Mouse (Mus musculus) intestine, embryonic 16.5 days (tissue): ENCODE results near the gene Nsg1. TPM values are rescaled to one million over a fixed set of nuclear protein-coding genes. Genes with fewer than 3 reads are reported as not detected.

Experiments used
- ATAC-seq: fragments of 200-750 bp; cut with Nextera tagmentation; 2 replicates; pipeline ENCODE4 v1.8.0; 2017; ENCODE audit warnings: moderate TSS enrichment, moderate library complexity
- H3K27ac ChIP-seq: fragments of 300-500 bp; sonication (generic); 2 replicates; pipeline ENCODE4 v1.5.1; 2014; ENCODE audit warnings: mild to moderate bottlenecking, low read length
- H3K27me3 ChIP-seq: fragments of 300-500 bp; sonication (generic); replicated peaks from 2 replicates; pipeline ENCODE4 v1.6.1; 2014; ENCODE audit warnings: low read length, control low read depth, mixed read lengths; ENCODE audit not compliant: control insufficient read depth, insufficient read depth
- H3K36me3 ChIP-seq: fragments of 300-500 bp; sonication (generic); 2 replicates; pipeline ENCODE4 v1.6.1; 2014; ENCODE audit warnings: low read length, control low read depth; ENCODE audit not compliant: control insufficient read depth, insufficient read depth
- H3K4me1 ChIP-seq: fragments of 300-500 bp; sonication (generic); 2 replicates; pipeline ENCODE4 v1.6.1; 2014; ENCODE audit warnings: low read length, control low read depth, mixed read lengths; ENCODE audit not compliant: control insufficient read depth, insufficient read depth
- H3K4me2 ChIP-seq: fragments of 300-500 bp; sonication (generic); 2 replicates; pipeline ENCODE4 v1.6.1; 2014; ENCODE audit warnings: low read depth, low read length, control low read depth
- H3K4me3 ChIP-seq: fragments of 300-500 bp; sonication (generic); 2 replicates; pipeline ENCODE4 v1.5.1; 2014; ENCODE audit warnings: mild to moderate bottlenecking, low read length
- H3K9ac ChIP-seq: fragments of 300-500 bp; sonication (generic); 2 replicates; pipeline ENCODE4 v1.6.1; 2014; ENCODE audit warnings: low read depth, low read length
- H3K9me3 ChIP-seq: fragments of 300-500 bp; sonication (generic); 2 replicates; pipeline ENCODE4 v1.6.1; 2016; ENCODE audit warnings: low read length, control low read depth; ENCODE audit not compliant: control insufficient read depth
- WGBS: fragments of 180-500 bp; shearing (Covaris S2); extraction: QIAGEN DNeasy Blood & Tissue Kit; methylation state at CpG from one replicate; pipeline ENCODE4 v1.1.7; 2014; 5-methylcytosine and 5-hydroxymethylcytosine counted together
- polyA plus RNA-seq: library from polyadenylated mRNA; unstranded; fragments of >200 nt; fragmentation: Nextera tagmentation; extraction: Ambion mirVana; gene quantifications from 2 replicates; pipeline ENCODE4 v1.2.1, GENCODE M21; 2015

Nsg1 gene
- polyA plus RNA-seq, 1 experiment from 2014 or later, result 50.3 TPM

DNA sequence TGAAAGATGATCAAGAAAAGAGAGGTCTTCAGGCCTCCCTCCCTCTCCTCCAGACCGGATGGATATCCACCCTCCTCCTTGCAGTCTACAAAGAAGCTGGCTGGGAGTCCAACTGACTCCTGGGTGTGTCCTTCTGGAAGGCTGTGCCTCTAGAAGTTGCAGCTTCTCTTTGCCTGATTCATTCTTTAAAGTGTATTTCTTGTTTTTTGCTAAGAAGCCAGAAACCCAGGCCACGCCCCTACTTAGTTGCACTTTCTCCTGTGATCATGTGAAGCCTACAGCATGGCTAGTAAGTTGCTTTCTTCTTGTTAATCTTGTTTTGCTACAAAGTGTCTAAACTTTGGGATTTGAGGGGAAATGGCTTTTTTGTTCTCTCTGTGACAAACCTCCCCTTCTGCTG is 27.3 kb upstream of the Nsg1 start:
- H3K27ac ChIP-seq, result no peak overlapping the region
- no peaks in the 10 kb centered on the region; the same call in 1 of the 2 replicates for H3K27me3 ChIP-seq
- WGBS, result 79% methylated on average over 2 of the region's 2 CpGs
- no peak for ATAC-seq
- H3K36me3 ChIP-seq, result no peaks in the 10 kb centered on the region
- H3K4me3 ChIP-seq, result no peak overlapping the region
- H3K9ac ChIP-seq, result no peak overlapping the region
- no peaks in the 10 kb centered on the region for H3K9me3 ChIP-seq
- H3K4me1 ChIP-seq, result no peaks in the 10 kb centered on the region
- no peak overlapping the region for H3K4me2 ChIP-seq

DNA sequence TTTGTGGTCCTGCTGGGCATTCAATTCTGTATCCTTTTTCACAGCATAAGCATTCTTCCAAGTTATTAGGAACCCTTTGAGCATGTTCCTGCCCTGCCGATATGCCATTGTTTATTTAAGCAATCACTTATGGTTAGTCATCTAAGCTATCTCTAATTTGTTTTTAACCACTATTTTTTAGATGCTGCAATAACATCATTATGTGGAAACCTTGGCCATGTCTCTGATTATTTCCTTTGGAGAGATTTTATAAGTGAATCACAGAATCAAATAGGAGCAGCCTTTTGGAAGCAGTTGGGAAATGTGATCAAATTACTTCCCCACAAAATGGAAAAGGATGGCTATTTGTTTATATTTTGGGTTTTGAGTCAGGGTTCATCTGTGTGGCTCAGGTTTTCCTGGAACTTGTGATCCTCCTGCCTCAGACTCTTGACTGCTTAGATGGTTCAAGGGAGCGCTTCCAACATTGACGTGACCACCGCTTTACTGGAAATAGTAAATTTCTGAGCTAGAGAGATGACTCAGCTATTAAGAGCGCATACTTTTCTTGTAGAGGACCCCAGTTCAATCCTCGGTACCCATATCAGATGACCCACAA is 25.1 kb upstream of the Nsg1 start:
- H3K27me3 ChIP-seq, result no peaks in the 10 kb centered on the region; the same call in 1 of the 2 replicates
- 78% methylated on average over 6 of the region's 6 CpGs for WGBS
- no peaks in the 10 kb centered on the region for H3K4me1 ChIP-seq
- H3K9ac ChIP-seq, result no peak overlapping the region
- no peak for ATAC-seq
- no peak overlapping the region for H3K27ac ChIP-seq
- H3K9me3 ChIP-seq, result no peaks in the 10 kb centered on the region
- H3K4me3 ChIP-seq, result no peak overlapping the region
- H3K4me2 ChIP-seq, result no peak overlapping the region
- H3K36me3 ChIP-seq, result no peaks in the 10 kb centered on the region

DNA sequence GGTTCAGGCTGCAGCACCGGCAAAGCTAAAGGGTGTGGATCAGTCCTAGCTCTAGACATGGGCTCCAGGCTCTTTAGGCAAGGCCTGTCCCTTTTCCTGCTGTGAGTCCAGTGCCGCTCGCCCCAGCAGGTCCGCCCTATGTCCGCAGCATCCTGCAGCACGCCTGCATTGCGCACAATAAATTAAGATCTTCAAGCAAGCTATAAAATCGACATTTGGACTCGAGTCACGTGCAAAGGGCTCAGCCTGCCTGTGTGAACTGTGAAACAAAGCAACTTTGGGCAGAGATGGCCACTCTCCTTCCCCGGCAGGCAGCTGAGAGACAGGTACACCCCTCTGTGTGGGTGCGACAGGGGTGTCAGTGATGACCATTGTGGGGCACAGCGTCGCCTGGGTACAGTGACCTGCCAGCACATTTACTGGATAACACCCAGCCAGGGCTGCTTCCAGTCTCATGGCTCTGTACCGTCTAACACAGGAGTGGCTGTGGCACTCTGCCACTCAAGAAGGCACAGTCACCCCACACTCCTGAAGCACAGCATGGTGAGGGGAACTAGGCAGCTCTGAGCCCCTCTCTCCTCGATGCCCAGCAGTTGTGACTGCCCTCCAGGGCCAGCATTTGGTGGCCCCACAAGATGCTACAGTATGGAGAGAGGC is 14.7 kb upstream of the Nsg1 start:
- no peaks in the 10 kb centered on the region; the same call in 1 of the 2 replicates for H3K9me3 ChIP-seq
- 82% methylated on average over 16 of the region's 16 CpGs for WGBS
- no peak for ATAC-seq
- H3K36me3 ChIP-seq, result no peaks in the 10 kb centered on the region
- no peak overlapping the region for H3K4me3 ChIP-seq
- no peaks in the 10 kb centered on the region for H3K4me1 ChIP-seq
- H3K27ac ChIP-seq, result no peak overlapping the region
- H3K9ac ChIP-seq, result no peak overlapping the region
- H3K27me3 ChIP-seq, result no peaks in the 10 kb centered on the region; the same call in 1 of the 2 replicates
- no peak overlapping the region for H3K4me2 ChIP-seq

DNA sequence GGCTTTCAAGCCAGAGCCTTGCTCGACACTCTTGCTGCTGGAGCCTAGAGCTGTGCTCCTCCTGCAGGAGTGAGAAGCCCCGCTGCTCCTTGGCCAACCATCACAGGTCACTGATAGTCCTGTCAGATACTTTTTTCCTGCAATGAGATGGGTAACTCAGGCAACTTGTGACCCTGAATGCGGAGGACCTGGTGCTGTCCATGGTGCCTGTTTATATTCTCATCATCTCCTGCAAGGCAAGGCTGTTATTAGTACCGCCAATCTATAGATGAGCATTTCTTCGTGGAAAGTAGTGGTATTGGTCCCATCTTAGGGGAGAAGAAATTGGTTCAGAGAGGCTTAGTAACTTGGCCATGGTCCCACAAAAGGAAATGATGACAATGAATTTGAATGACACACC is 14.1 kb upstream of the Nsg1 start:
- Histone ChIP-seq H3K4me1 (no peaks in the 10 kb centered on the region), H3K4me2 (no peak overlapping the region), H3K9me3 (no peaks in the 10 kb centered on the region; the same call in 1 of the 2 replicates), H3K27me3 (no peaks in the 10 kb centered on the region; the same call in 1 of the 2 replicates), H3K9ac (no peak overlapping the region), H3K27ac (no peak overlapping the region), H3K36me3 (no peaks in the 10 kb centered on the region), H3K4me3 (no peak overlapping the region)
- no peak for ATAC-seq
- 40% methylated on average over 5 of the region's 5 CpGs for WGBS

DNA sequence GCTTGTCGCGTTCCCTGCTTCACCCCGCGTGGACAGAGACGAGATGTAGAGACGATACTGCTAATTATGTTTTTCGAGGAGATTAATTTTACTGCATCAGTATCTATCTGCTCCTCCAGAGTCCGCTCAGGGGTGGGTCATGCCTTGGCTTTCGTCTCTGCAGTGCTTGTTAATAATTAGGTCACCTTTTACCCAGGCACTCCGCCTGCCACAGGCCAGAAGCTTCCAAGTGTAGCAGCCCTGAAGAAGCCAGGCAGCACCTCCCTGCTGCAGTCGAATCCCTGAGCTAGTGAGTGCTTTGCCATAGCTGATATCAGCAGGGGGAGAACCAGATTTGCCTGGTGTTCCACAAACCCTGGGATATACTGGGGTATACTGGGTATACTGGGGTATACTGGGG is 8.8 kb upstream of the Nsg1 start:
- no peaks in the 10 kb centered on the region; the same call in 1 of the 2 replicates for H3K27me3 ChIP-seq
- no peak overlapping the region for H3K9ac ChIP-seq
- 55% methylated on average over 11 of the region's 11 CpGs for WGBS
- no peaks in the 10 kb centered on the region for H3K4me1 ChIP-seq
- no peaks in the 10 kb centered on the region; the same call in 1 of the 2 replicates for H3K9me3 ChIP-seq
- no peak overlapping the region for H3K4me2 ChIP-seq
- no peak overlapping the region for H3K4me3 ChIP-seq
- no peak overlapping the region for H3K27ac ChIP-seq
- no peaks in the 10 kb centered on the region for H3K36me3 ChIP-seq
- ATAC-seq, result no peak

DNA sequence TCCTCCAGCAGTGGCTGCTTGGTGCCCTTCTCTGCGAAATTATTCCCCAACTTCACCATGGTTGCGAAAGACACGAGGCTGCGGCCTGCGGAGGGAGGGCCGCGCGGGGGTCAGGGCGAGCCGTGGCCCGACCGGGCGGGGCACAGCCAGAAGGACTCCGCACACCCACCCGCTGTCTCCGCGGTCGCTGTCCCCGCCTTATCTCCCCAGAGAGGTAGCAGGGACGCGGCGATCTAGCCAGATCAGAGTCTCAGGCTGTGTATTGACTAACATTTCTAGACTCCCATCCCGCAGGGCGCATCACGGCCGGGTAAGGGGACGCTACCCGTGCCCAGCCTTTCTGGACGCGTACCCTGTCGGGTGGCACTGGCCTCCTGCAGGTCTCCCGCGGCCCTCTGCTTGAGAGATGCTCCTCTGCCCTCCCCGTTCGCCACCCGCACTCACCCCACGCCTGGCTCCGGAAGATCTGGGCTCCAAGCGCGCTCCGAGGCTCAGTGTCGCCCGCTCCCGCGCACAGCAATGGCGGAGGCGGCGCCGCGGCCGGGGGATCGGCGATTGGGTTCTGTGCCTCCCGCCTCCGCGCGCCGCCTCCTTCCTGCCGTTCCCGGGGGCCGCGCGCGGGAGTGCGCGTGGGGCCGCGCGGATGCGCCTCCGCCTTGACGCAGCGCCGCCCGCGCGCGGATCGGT is 617 bp downstream of the Nsg1 start:
- Histone ChIP-seq H3K9me3 (no peaks in the 10 kb centered on the region), H3K9ac (peak overlapping the region; percentile 76), H3K36me3 (peaks cover 5% of the 10 kb centered on the region; the same call in 1 of the 2 replicates), H3K27ac (no peak overlapping the region), H3K4me2 (peak overlapping the region; percentile 89), H3K4me1 (no peaks in the 10 kb centered on the region), H3K4me3 (peak overlapping the region; percentile 68), H3K27me3 (peaks cover 25% of the 10 kb centered on the region)
- peak; percentile 85 for ATAC-seq
- WGBS, result under 1% methylated on average over 78 of the region's 79 CpGs

DNA sequence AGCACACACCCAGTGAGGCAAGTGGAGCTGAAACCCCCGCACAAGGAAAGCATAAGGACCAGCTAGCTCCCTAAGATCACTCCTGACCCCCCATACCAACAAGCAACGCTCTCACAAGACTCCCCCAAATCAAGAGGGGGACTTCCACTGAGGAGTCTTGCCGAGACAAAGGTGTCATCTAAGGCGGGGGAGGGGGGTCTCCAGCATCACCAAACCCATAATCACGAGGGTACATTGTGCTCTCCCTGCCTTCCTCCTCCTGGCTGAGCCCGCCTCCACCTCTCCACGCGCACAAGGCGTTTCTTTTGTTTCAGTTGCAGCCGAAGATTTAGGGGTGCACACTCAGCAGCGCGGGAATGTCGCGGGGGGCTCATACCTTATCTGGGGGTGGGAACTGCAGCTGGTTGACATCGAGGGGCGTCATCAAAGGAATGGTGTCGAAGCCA is 1.2 kb downstream of the Nsg1 start:
- peaks cover 5% of the 10 kb centered on the region; the same call in 1 of the 2 replicates for H3K36me3 ChIP-seq
- H3K4me2 ChIP-seq, result peak overlapping the region; percentile 89
- H3K9me3 ChIP-seq, result no peaks in the 10 kb centered on the region
- no peak overlapping the region for H3K27ac ChIP-seq
- peak overlapping the region; percentile 68 for H3K4me3 ChIP-seq
- WGBS, result 7% methylated on average over 17 of the region's 17 CpGs
- H3K9ac ChIP-seq, result peak overlapping the region; percentile 76
- peak; percentile 8; the same call in 1 of the 2 replicates for ATAC-seq
- H3K27me3 ChIP-seq, result peaks cover 25% of the 10 kb centered on the region
- no peaks in the 10 kb centered on the region for H3K4me1 ChIP-seq

DNA sequence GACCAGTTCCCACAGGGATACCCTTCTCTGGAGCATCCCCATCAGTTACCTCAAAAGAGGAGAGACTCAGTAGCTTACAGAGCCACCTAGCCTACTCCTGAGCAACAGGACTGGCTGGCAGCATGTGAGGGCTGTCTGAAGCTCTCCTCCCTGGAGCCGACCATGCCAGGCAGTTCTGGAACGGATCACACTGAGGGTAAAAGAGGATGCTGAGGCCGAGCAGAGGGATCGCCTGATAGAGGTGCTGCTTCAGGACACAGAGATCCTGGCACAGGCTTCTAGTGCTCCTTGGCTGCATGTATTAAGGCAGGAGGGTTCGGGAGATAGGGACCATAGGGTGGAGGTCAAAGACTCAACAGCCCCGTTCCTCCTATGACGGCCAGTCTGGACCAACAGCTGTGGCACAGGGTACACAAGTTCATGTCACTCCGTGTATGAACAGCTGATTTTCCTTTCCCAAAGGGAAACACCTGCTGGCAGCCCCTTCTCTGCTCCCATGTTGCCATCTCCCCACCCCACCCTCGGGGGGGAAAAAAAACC is 2.2 kb downstream of the Nsg1 start:
- Histone ChIP-seq H3K9me3 (no peaks in the 10 kb centered on the region), H3K4me1 (no peaks in the 10 kb centered on the region), H3K36me3 (peaks cover 5% of the 10 kb centered on the region; the same call in 1 of the 2 replicates), H3K27me3 (peaks cover 25% of the 10 kb centered on the region), H3K4me3 (peak overlapping the region; percentile 68; the same call in 1 of the 2 replicates), H3K27ac (no peak overlapping the region), H3K9ac (no peak overlapping the region), H3K4me2 (peak overlapping the region; percentile 89; the same call in 1 of the 2 replicates)
- WGBS, result 72% methylated on average over 9 of the region's 9 CpGs
- no peak for ATAC-seq

DNA sequence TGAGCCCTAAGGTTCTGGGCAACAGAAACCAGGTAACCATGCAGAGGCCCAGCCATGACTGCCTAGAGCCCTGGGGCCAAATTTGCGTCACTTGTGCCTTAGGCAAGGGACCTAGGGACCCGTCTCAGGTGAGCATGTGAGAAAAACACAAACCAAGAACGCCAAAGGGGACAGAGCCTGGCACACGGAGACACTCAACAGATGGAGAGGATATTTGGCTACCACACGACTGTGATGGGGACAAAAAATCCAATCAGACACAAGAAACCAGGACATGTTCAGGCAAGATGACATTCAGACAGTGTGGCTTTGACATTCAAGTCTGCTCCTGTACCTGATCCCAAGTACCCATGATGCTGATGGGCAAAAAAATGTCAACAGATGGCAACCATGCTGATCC is 6.1 kb downstream of the Nsg1 start:
- H3K27ac ChIP-seq, result no peak overlapping the region
- peaks cover 5% of the 10 kb centered on the region; the same call in 1 of the 2 replicates for H3K36me3 ChIP-seq
- peaks cover 6% of the 10 kb centered on the region for H3K27me3 ChIP-seq
- no peak for ATAC-seq
- H3K9ac ChIP-seq, result no peak overlapping the region
- H3K4me2 ChIP-seq, result no peak overlapping the region
- H3K9me3 ChIP-seq, result no peaks in the 10 kb centered on the region
- no peaks in the 10 kb centered on the region for H3K4me1 ChIP-seq
- H3K4me3 ChIP-seq, result no peak overlapping the region
- 79% methylated on average over 5 of the region's 5 CpGs for WGBS
